Mouse (Mus musculus) skeletal muscle tissue, postnatal 0 days (tissue): ENCODE measurements around the gene Gm28891. TPM values are rescaled to one million over a fixed set of nuclear protein-coding genes. Genes with fewer than 3 reads are reported as not detected.

ENCODE experiments used
- polyA plus RNA-seq: library from polyadenylated mRNA; unstranded; fragments of >200 nt; fragmentation: Nextera tagmentation; extraction: Ambion mirVana; gene quantifications from 2 replicates; pipeline ENCODE4 v1.2.1, GENCODE M21; 2015

Gene Gm28891
- not detected in 2 replicates for polyA plus RNA-seq

GRCm38 (mm10) chrY:60240902-60241301, at the start of gene Gm28891:
TSS of gene Gm28891 (plus strand) at chrY:60241202.

